Mouse (Mus musculus) urinary bladder, postnatal 25 days (tissue): Measurements from ENCODE around the gene Idh3a.
"Not testable (repeated sequence)": the region's sequence is repeated elsewhere in the genome, so short reads cannot be mapped to it uniquely, and the experiment has no call there.

ENCODE experiments used
- DNase-seq: peaks from one replicate; pipeline ENCODE4 v3.0.0; 2022; ENCODE audit warnings: low spot score

Idh3a gene

DNA sequence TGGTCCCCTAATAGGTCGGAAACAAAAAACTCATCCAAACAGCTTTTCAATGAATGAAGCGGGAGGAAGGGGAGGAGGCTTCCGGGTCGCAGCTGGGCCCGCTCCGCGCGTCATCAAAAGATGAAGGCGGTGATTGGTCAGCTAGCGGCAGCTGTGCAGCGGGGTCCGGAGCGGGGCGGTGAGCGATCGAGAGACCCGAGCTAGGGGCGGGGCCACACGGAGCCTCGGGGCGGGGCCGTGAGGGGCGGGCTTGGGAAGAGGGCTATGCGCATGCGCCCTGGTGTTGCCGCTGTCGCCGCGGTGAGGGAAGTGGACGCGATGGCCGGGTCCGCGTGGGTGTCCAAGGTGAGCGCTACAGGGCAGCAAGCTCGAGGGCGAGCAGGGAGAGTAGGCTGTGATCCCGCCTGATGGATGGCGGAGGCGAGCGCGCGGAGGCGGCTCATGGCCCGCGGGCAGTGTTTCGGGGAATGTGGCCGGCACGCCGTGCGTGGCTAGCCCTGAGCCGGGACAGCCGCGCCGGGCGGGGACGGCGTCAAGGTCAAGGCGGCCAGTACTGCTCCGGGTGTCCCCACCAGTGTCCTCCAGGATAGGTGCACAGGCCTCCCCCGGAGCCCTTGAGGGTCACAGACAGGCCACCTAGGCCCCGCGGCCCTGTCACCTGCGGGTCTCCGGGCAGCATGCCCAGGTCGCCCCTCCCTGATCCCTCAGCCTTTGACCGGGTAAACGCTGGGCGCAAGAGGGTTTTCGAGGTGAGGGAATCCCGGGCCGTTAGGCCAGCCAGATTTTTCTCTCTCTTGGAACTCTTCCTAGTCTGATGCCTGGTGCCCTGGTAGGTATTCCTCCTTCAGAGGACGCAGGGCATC is at the start of gene Idh3a:
Gene Idh3a, plus strand, starts transcription at position 136 of the 863 bp plus-strand sequence.
- peak; percentile 98 for DNase-seq

DNA sequence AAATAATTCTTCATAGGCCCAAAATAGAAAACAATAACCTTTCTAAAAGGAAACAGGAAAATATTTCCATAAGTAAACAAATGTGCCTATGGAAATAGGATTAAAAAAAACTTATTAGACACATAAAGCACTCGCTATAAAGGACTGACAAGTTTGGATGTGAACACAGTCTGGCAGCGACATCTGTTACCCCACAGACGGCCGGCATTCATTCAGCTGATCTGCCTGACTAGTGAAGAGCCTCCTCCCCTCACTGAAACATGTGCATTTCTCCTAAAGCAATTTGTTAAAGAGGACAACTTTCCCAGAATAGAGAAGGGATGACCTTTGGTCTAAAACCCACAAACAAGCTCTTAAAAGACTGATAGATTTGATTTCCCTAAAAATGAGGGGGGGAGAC is 49.1 kb upstream of the Idh3a start:
- no peak for DNase-seq

DNA sequence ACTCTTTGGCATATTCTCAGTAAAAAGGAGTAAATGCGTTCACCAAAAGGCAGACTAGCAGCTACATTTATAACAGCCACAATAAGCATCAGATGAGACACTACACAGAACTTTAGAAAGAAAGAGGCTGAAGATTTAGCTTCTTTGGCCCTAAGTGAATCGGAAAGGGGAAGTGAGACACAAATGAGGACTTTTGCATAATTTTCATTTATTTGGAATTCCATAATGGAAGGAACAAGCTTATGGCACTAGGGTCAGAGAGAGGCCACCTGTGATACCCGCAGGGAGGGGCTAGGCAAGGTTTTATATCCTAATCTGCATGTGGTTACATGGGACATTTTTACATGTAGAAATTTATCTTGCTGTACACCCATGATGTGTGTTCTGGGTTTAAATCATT is 48.7 kb upstream of the Idh3a start:
- DNase-seq, result no peak

DNA sequence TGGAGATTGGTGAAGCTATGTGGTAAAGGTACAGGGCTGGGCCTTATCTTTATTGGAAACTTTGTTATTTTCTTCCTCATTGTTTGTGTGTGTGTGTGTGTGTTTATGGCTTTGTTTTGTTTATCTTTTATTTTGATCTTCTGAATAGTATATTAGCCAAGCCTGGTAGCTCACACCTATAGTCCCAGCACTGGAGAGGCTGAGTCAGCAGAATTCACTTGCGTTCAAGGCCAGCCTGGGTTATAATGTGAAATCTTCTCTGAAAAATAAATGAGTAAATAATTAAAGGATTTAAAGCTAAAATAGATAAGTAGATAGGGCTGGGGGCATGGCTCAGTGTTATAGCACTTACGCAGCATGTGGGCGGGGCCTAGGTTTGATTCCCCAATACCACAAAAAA is 47.9 kb upstream of the Idh3a start:
- DNase-seq, result no peak

DNA sequence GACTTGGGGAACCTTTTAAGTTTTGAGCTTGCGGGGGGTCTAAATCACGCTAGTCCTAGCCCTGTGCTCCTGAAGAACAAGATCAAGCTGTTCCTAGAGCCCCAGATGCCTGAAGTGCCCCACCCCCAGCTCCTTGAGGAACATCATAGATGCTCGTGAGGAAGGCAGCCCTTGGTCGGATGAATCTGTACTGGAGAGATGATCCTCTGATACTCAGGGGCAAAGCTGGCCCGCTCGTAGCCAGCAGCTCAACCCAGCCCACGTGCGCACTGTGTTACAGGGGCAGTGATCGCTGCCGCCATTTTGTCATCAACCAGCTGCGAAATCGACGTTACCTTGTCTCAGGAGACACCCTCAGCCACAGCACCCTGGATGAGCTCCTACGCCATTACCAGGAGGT is 47.5 kb upstream of the Idh3a start, which contains the start of gene Sh2d7:
Gene Sh2d7, plus strand, starts transcription at position 301 of the 400 bp plus-strand sequence.
- DNase-seq, result no peak

DNA sequence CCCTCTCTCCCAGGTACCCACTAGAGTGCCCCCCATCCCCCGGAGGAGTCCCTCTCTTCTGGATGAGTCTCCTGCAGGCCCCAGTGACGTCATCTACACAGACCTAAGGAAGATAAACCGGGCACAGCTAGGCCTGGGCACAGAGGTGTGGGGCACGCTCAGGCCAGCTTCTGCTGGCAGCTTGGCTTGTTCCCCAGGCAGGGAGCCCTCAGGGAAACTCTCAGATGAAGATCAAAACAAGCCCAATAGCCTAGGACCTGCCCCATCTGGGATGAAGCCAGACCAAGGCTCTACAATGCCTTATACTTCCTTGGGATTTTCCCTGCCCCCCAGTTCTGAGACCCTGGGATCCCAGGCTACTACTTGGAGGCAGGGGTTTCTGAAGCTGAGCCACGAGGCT is 45.3 kb upstream of the Idh3a start:
- no peak for DNase-seq

DNA sequence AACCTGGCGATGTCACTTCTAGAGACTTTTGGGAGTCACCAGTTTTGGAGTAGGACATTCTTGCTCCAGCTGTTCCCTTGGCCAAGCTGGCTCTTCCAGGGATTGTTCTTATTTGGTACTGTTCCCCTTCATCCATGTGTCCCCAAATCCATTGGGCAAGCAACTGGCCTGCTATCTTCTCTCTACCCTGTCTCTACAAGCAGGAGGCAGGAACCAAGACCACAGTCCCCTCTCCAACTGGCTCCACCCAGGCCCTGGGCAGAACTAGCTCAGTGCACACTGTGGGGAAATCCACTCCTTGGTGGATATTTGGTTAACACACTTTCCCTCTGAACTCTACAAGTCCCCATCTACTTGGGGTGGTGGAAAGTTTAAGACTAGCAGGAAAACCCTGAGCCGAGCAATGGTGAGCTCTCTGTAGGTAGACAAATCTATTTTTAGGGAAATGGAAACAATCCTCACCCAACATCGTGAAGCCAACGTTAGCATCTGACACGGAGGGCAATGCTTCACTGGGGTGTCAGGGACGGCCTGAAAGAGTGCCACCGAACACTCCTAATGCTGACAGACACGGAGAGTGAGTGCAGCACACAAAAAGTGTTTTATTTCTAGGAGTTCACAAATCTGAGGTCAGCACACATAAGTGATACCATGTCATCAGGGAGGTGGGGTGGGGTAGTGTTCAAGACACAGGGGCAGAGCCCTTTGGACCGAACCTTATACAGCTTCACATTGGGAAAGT is 41.8 kb upstream of the Idh3a start:
- DNase-seq, result no peak

DNA sequence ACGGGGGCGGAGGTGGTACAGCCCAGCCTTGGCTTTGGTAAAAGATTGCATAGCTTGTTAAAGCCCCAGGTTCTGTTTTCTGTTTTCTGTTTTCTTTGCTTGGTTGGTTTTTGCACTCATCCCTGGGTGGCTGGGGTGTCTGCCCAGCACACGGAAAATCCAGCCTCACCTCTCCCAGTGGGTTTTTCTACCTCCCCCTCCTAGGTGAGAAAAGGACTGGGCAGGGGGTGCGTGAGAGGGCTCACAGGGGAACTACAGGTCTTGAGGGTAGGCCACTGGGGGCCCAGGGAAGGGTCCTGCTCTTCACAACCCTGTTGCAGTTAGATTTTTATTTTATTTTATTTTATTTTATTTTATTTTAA is 41.2 kb upstream of the Idh3a start:
- DNase-seq, result no peak

DNA sequence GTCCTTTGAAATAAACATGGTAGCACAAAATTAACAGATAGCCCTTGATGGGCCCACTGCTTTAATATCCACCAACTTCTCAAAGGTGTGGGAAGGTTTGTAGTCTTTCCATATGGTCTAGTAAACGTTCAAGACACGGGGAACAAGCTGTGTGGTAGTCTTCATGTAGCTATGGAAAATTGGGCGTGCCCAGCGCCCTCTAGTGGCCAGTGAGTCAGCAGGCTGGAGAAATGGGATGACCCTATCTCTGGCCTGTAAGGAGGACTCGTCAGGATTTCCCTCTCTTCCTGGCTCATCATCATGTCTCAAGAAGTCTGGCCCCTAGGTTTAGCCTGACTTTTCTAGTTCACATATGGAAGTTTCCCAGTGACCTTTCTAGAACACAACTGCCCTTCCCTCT is 38.6 kb upstream of the Idh3a start:
- peak; percentile 41 for DNase-seq

DNA sequence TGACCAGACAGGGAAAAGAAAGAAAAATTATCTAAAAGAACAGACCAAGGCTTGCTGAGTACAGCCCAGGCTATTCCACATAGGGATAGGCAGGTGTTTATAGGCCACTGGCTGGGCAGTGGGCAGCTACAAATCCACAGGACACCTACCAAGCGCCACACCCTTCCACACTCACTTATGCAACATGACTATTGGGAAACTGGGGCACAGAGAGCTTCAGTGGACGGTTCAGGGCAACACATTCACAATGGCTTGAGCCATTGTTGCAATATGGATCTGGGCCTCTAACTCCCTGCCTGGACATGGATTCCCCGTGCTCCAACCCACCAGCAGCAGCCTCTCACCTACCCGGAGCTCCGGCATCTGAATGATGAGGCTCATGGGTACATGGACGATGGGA is 36.7 kb upstream of the Idh3a start:
- no peak for DNase-seq

DNA sequence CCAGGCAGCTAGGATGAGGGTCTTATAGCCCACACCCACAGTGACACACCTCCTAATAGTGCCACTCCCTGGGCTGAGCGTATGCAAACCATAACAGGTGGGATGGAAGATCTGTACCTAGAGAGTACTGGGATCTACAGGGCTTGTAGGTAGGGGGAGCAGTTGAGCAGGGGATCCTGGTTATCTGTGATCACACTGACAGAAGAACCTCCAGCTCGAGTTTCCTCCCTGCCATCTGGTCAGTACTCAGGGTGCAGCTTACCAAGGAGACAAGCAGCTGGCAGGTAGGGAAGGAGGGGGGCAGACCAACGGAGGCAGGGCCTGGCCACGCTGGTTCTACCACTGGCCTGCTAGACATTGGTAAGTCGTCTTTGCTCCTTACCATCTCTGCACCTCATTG is 33.7 kb upstream of the Idh3a start:
- DNase-seq, result peak; percentile 18

DNA sequence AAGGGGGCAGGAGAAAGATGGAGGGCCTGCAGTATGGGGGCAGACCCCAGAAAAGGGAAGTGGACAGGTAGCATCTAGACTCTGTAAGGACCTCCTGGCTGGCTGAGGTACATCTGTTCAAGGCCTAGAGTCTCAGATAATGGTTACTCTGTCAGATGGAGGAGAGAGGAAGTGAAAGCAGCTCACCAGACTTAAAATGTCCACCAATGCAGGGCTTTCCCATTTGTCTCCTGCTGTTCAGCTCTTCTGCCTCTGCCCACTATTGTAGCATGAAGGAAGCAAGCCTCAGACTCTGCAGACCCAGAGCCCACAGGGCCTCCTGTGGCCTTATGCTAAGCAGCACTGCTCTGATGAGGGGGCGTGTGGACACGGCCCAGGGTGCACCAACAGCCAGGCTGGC is 31.1 kb upstream of the Idh3a start:
- DNase-seq, result no peak

DNA sequence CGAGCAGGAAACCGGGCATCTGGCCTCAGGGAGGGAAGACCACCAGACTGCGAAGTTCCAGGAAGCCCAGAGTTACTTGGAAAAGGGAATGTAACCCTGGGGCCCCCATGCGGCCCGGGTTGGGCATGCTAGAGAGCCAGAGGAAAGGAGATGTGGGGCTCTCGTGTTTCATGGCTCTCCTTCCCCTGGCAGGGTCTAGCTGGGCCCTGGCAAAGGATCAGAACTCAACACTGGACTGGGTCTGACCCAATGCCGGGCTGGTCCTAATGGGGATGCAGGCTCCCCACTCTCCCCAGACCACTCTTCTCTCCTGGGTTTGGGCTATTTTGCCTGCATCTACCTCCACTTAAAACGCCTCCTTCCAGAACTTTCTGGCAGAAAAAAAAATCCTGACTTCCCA is 27.4 kb upstream of the Idh3a start:
- DNase-seq, result no peak

DNA sequence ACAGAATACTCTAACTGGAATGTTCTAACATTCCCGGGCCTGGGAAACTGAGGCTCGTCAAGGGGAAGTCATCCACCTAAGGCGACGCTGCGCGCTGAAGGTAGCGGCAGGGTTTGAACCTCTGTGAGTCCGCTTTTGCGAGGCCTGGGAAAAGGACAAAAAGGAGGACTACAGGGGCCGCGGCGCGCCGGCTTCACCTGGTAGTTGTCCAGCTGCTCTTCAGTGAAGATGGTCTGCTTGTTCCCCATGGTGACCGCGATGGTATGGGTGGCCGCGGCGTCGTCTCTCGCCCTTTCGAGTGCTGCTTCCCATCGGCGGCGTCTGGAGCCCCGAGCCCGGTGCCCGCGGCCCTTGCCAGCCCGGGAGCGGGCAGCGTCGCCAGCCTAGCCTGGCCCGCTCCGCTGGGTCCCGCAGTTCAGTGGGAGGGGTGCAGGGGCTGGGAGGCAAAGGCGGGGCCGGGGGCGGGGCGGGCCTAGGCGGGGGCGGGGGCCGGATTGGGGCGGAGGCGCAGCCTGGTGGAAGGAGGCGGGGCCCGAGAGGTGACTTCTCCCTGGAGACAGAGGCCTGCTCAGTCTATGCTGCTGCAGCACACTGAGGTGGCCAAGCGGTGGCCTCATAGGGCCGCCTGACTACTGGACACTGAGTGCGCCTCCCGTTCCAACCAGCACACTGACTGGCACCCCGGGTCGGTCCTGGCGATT is 26.2 kb upstream of the Idh3a start, which contains the start of gene Cib2:
Gene Cib2, minus strand, starts transcription at position 448 of the 701 bp plus-strand sequence.
- DNase-seq, result peak; percentile 60

DNA sequence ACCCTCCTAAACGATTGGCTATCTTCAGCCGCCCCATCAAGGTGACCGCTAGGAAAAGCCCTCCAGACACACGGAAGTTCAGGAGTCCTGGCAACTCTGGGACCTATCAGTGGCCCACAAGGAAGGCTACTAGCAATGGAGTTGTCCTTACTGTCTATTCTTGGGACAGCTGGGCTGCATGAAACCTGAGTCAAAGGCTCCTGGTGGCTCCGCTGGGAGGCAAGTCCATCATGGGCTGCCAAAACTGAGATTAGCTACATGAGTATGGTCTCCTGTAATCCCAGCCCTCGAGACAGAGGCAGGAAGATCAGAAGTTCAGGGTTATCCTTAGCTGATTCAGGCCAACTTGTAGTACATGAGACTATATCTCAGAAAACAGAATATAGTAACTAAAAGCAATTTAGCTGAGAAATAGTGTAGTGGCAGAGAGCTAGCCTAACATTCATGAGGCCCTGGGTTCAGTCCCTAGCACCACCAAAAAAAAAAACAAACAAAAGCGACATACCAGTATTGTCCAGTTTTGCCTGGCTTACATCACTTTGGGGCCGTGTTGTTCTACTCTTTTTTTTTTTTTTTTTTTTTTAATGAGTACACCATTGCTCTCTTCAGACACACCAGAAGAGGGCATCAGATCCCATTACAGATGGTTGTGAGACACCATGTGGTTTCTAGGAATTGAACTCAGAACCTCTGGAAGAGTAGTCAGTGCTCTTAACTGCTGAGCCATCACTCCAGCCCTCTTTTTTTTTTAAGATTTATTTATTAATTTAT is 25.1 kb upstream of the Idh3a start:
- no peak for DNase-seq

DNA sequence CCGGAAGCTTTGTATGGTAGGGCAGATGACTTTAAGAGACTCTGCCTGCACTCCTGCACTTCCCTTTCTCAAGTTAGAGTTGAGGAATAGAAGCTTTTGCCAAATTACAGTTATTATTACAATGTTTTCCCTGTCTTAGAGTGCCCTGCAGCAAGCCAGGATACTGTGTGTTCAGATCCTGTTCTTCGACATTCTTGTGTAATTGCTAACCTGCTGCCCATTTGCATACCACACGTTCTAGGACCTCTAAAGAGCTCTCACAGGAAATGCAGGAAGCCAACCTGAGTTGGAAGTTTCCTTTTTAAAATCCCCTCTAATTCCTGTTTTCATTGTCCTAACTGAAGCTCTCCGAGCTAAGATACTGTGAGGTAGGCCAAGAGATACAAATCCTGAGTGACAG is 19.2 kb upstream of the Idh3a start:
- DNase-seq, result no peak

DNA sequence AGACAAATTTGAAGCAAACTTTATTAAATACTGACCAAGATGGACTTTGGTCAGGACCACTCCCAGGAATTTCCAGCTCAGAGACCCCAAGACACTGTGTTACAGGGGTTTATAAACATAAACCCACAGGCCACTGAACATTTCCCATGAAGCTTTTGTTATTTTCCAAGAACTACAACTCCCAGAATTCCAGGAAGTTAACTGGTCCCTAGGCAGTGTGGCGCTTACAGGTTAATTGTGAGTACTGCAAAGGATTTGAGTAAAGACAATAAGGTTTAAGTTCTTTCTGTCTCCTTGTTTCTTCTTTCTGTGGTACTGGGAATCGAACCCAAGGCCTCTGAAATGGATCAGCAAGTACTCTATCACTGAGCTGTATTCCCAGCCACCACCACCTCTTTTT is 17.4 kb upstream of the Idh3a start:
- no peak for DNase-seq

DNA sequence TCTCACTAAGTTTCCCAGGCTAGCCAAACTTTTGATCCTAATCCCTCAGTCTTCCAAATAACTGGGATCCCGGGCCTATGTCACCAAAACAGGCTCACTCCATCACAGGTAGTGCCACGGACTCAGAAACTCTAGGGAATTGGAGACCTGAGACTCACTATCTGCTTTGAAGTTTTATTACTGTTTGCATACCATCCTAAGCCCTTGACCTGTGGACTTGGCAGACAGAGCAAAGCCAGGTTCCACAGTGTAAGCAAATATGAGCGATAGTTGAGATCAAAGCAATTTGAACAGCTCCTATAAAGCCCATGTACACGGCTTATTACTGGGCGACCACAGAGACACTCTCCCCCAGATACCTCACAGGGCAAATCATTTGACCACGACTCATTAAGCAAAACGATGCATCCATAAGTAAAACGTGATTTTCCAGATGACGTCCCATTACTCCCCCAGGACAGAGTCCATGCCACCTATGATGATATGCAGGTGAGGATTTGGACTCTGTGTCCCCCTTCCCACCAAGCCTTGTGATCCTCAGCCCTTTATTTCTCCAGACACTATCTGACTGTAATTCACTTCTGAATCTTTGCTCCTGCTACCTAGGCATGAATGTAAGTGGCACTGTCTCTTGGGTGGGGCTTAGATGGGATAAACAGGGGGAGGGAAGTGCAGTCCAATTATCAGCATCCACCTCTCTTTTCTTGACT is 14.8 kb upstream of the Idh3a start:
- no peak for DNase-seq

DNA sequence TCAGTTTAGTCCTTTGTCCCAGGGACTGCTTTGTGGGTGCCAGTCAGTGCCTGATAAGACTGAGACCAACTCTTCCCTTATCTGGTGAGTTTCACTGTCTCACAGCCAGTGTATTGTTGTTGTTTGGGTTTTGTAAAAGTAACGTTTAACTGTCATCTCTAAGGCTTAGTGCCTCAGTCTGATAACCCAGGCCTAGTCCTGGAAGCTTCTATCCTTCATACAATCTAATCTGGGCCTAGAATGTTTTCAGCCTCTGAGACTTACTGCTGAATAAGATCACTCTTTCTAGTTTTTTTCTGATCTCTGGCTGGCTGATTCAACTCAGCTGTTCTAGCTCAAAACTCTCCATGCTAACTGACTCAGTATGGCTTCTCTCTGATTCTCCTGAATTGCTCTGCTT is 2.4 kb upstream of the Idh3a start:
- DNase-seq, result no peak

DNA sequence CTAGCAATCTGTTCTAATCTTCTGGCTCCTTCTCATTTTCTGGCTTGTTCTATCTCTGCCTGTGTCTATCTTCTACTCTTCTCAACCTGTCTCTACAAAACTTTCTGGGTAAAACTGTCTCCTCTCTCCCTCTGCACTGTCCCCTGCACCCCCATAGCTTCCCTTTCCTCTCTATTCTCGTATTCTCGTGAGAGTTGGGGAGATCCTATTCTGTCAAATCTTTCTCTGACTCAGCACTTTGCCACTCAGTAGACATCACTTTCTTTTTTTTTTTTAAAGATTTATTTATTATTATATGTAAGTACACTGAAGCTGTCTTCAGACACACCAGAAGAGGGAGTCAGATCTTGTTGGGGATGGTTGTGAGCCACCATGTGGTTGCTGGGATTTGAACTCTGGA is 2.0 kb upstream of the Idh3a start:
- DNase-seq, result not testable (repeated sequence)

DNA sequence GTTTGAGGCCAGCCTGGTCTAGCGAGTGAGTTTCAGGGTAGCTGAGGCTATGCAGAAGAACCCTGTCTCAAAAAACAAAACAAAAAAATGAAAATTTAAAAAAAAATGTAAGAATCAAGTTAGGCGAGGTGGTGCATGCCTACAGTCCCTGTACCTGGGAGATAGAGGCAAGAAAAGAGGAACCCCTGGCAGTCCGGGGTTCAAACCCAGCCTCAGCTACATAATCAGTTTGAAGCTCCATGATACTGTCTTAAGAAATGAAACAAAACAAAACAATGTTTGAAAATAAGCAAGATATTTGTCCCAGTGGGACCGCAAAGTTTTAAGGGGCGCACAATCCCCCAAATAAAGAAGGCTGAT is 315 bp upstream of the Idh3a start:
- DNase-seq, result no peak
